21 mouse cellular contexts compared by ENCODE assay signal in the genomic region with DNA sequence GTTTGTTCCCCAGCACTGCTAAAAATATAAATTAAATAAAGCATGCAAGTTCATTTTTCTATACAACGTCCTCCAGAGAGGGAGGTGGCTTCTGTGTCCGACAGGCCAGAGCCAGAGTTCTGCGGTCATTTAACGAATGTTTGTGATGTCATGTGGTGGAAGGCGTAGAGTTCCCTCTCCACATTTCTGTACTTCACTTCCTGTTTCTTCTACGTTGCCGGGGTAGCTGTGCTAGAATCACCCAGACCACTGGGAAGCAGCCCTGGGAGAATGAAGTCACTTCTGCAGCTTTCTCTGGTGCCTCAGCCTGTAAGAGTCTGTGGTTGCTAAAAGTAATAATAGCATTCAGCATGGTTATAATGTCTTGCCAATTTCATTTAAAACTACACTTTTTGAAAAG. TPM values are rescaled to one million over a fixed set of nuclear protein-coding genes. Genes with fewer than 3 reads are reported as not detected.
A peak's percentile ranks its signal among the peaks of the same experiment; 100 is the strongest.
DNase-seq lines count a peak whose midpoint lies in the region; ATAC-seq and TF ChIP-seq lines count a peak whose summit lies in the region.
"Had no signal": no experiment of that assay in that cellular context is flagged by ENCODE, and none has a peak within 500 bp of the region (broad histone marks: within the 10 kb centered on the region; RNA-seq: fewer than 3 reads in every experiment).

No protein-coding gene starts in this region.

- no peak overlapping the region for H3K27ac ChIP-seq in heart, embryonic 11.5 days (ENCODE audit: low read depth, low read length)
- H3K27ac ChIP-seq in lung, postnatal 0 days (ENCODE audit: low read length) = no peak overlapping the region
- H3K27ac ChIP-seq in liver, embryonic 13.5 days = peak overlapping the region; percentile 91
- H3K27ac ChIP-seq: hindbrain, embryonic 15.5 days; limb, embryonic 13.5 days; macrophage; midbrain, embryonic 15.5 days had no signal

- DNase-seq in heart, adult 11 months = peak; percentile 86
- DNase-seq in lung, postnatal 14 days = peak; percentile 9
- DNase-seq in lung, postnatal 0 days (ENCODE audit: low spot score) = no peak
- no peak for DNase-seq in liver, embryonic 13.5 days
- DNase-seq in kidney, postnatal 4 days = no peak
- no peak for DNase-seq in spleen, postnatal 4 days (ENCODE audit: low spot score in 2 of 2)
- DNase-seq: adrenal gland, postnatal 36 days; cerebellum, adult 8-10 months; gastrocnemius, postnatal 25 days had no signal

- H3K9ac ChIP-seq in heart, embryonic 11.5 days (ENCODE audit: low read depth, low read length) = no peak overlapping the region
- no peak overlapping the region for H3K9ac ChIP-seq in lung, postnatal 0 days (replicated peaks; ENCODE audit: low read depth)
- H3K9ac ChIP-seq in liver, embryonic 13.5 days = peak overlapping the region; percentile 37; the same call in 1 of the 2 replicates
- H3K9ac ChIP-seq: hindbrain, embryonic 15.5 days; limb, embryonic 13.5 days; midbrain, embryonic 15.5 days had no signal

- TF ChIP-seq EP300 in lung, postnatal 0 days (IDR thresholded peaks at IDR 0.05) = no peak

- WGBS in heart, embryonic 11.5 days (ENCODE audit: insufficient replicate concordance) = 57% methylated on average over 7 of the region's 7 CpGs
- 36% methylated on average over 7 of the region's 7 CpGs for WGBS in lung, postnatal 0 days
- WGBS in liver, embryonic 13.5 days (ENCODE audit: insufficient replicate concordance) = 25% methylated on average over 7 of the region's 7 CpGs

- H3K9me3 ChIP-seq in heart, embryonic 11.5 days (replicated peaks; ENCODE audit: control insufficient read depth, low read length) = no peaks in the 10 kb centered on the region
- H3K9me3 ChIP-seq in lung, postnatal 0 days (ENCODE audit: low read length) = no peaks in the 10 kb centered on the region
- no peaks in the 10 kb centered on the region for H3K9me3 ChIP-seq in liver, embryonic 13.5 days (replicated peaks)
- H3K9me3 ChIP-seq: hindbrain, embryonic 15.5 days; limb, embryonic 13.5 days; midbrain, embryonic 15.5 days had no signal

- ATAC-seq in heart, embryonic 11.5 days (replicated peaks; ENCODE audit: insufficient number of reproducible peaks, low FRiP score, low TSS enrichment) = no peak
- ATAC-seq in lung, postnatal 0 days = no peak
- no peak for ATAC-seq in liver, embryonic 13.5 days (ENCODE audit: low read depth)
- peak; percentile 29; the same call in 1 of the 2 replicates for ATAC-seq in megakaryocyte-erythroid progenitor cell, adult 5-6 weeks (replicated peaks; ENCODE audit: low FRiP score, low TSS enrichment, poor library complexity, severe bottlenecking)
- ATAC-seq: forebrain, embryonic 14.5 days; intestine, postnatal 0 days; midbrain, embryonic 15.5 days had no signal

- no peaks in the 10 kb centered on the region for H3K27me3 ChIP-seq in heart, embryonic 11.5 days (ENCODE audit: control insufficient read depth, insufficient read depth, low read length)
- H3K27me3 ChIP-seq in lung, postnatal 0 days (replicated peaks; ENCODE audit: insufficient read depth, low read length) = no peaks in the 10 kb centered on the region
- no peaks in the 10 kb centered on the region for H3K27me3 ChIP-seq in liver, embryonic 13.5 days
- H3K27me3 ChIP-seq: hindbrain, embryonic 15.5 days; limb, embryonic 13.5 days; midbrain, embryonic 15.5 days had no signal

- H3K36me3 ChIP-seq in heart, embryonic 11.5 days (ENCODE audit: control insufficient read depth, insufficient read depth, low read length) = no peaks in the 10 kb centered on the region
- H3K36me3 ChIP-seq in lung, postnatal 0 days (ENCODE audit: insufficient read depth, low read length) = no peaks in the 10 kb centered on the region
- no peaks in the 10 kb centered on the region for H3K36me3 ChIP-seq in liver, embryonic 13.5 days
- H3K36me3 ChIP-seq: hindbrain, embryonic 15.5 days; limb, embryonic 13.5 days; midbrain, embryonic 15.5 days had no signal

- no peak overlapping the region for H3K4me2 ChIP-seq in heart, embryonic 11.5 days
- H3K4me2 ChIP-seq in lung, postnatal 0 days (replicated peaks; ENCODE audit: low read depth, low read length) = no peak overlapping the region
- no peak overlapping the region for H3K4me2 ChIP-seq in liver, embryonic 13.5 days
- H3K4me2 ChIP-seq: hindbrain, embryonic 15.5 days; limb, embryonic 13.5 days; midbrain, embryonic 15.5 days had no signal

- TF ChIP-seq CTCF in lung, postnatal 0 days (IDR thresholded peaks at IDR 0.05) = no peak

- H3K4me1 ChIP-seq in heart, embryonic 11.5 days (ENCODE audit: control insufficient read depth, insufficient read depth, low read length) = 0 out of 2 replicates have a peak, but pooled peaks cover 2% of the 10 kb centered on the region
- no peaks in the 10 kb centered on the region for H3K4me1 ChIP-seq in lung, postnatal 0 days (ENCODE audit: insufficient read depth, low read depth, low read length)
- H3K4me1 ChIP-seq in liver, embryonic 13.5 days (replicated peaks) = peaks cover 82% of the 10 kb centered on the region
- H3K4me1 ChIP-seq: hindbrain, embryonic 15.5 days; limb, embryonic 13.5 days had no signal

- H3K4me3 ChIP-seq in heart, embryonic 11.5 days (ENCODE audit: low read depth, low read length) = no peak overlapping the region
- no peak overlapping the region for H3K4me3 ChIP-seq in lung, postnatal 0 days (ENCODE audit: low read depth, low read length)
- no peak overlapping the region for H3K4me3 ChIP-seq in liver, embryonic 13.5 days (replicated peaks)
- H3K4me3 ChIP-seq: hindbrain, embryonic 15.5 days; limb, embryonic 13.5 days; midbrain, embryonic 15.5 days had no signal

RNA-seq across cellular contexts. Expression of gene Asb17, which starts 46.4 kb away (rescaled TPM):
- 1.4 and 2.7 TPM in 2 replicates for polyA plus RNA-seq in heart, embryonic 11.5 days (2014; fragmentation: Nextera tagmentation; extraction: Ambion mirVana)
- polyA plus RNA-seq in lung, postnatal 0 days (2015; fragmentation: Nextera tagmentation; extraction: Ambion mirVana) = not detected in 2 replicates
- polyA plus RNA-seq in liver, embryonic 13.5 days (2015; fragmentation: Nextera tagmentation; extraction: Ambion mirVana) = 6.4 TPM in 2 replicates
- 11.2 and 12.2 TPM in 2 replicates for total RNA-seq in megakaryocyte-erythroid progenitor cell, adult 5-6 weeks (2014; fragmentation: Nextera tagmentation)
- total RNA-seq in megakaryocyte-erythroid progenitor cell, adult 5-6 weeks (2017) = 3.7 and 4.2 TPM in 2 replicates
- total RNA-seq: adrenal gland, postnatal 36 days; gastrocnemius, postnatal 25 days; heart, postnatal 10 days; layer of hippocampus, adult 18-20 months; left cerebral cortex, postnatal 10 days had no signal
- polyA plus RNA-seq: cortical plate, adult 2 months; forebrain, embryonic 14.5 days; intestine, postnatal 0 days; macrophage had no signal

Comparison
In these comparisons a context has a peak if more than half of its experiments do, and no peak if none do; other contexts are left out.
1. DNase-seq: peak in heart, adult 11 months (single experiment) and lung, postnatal 14 days (single experiment); none in lung, postnatal 0 days (single experiment), liver, embryonic 13.5 days (single experiment), kidney, postnatal 4 days (0 of 2) and spleen, postnatal 4 days (0 of 2).